Comparison of ENCODE assay signal across 16 mouse cellular contexts in the genomic region with DNA sequence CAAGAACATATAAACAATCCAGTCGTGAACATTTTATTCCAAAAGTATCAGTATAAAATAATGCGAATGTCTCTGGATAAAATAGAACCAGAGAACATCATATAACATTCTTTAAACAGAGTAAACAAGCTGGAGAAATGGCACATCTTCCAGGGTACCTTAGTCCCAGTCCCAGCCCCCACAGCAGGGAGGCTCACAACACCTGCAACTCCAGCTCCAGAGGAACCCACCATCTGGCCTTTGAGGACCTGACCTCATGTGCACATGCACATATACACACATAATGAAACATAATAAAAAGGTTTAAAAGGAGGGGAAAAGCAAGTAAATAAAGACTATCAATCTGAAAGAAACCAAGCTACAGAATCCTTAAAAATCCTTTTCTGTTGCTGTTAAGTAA.
"Had no signal": no experiment of that assay in that cellular context is flagged by ENCODE, and none has a peak within 500 bp of the region (broad histone marks: within the 10 kb centered on the region; RNA-seq: fewer than 3 reads in every experiment).

No protein-coding gene starts in this region.

- H3K9me3 ChIP-seq: limb, embryonic 12.5 days; liver, embryonic 15.5 days; midbrain, embryonic 10.5 days; midbrain, embryonic 15.5 days; neural tube, embryonic 13.5 days had no signal

- ATAC-seq: intestine, postnatal 0 days; lung, postnatal 0 days; midbrain, embryonic 15.5 days had no signal

- H3K27ac ChIP-seq: kidney, postnatal 0 days; limb, embryonic 12.5 days; liver, embryonic 15.5 days; midbrain, embryonic 10.5 days; midbrain, embryonic 15.5 days; neural tube, embryonic 13.5 days had no signal

- H3K4me3 ChIP-seq: limb, embryonic 12.5 days; liver, embryonic 15.5 days; midbrain, embryonic 15.5 days; neural tube, embryonic 13.5 days had no signal

- H3K9ac ChIP-seq: limb, embryonic 12.5 days; liver, embryonic 15.5 days; midbrain, embryonic 15.5 days; neural tube, embryonic 13.5 days had no signal

- H3K36me3 ChIP-seq: limb, embryonic 12.5 days; liver, embryonic 15.5 days; midbrain, embryonic 15.5 days; neural tube, embryonic 13.5 days had no signal

- H3K4me2 ChIP-seq: limb, embryonic 12.5 days; liver, embryonic 15.5 days; midbrain, embryonic 15.5 days; neural tube, embryonic 13.5 days had no signal

- DNase-seq: kidney, adult 8-10 months; kidney, postnatal 36 days; layer of hippocampus, adult 9-11 months; layer of hippocampus, postnatal 36 days; lung, adult 2 months; lung, postnatal 4 days; retina, postnatal 1 day; right cerebral cortex, postnatal 14 days had no signal

- H3K27me3 ChIP-seq: limb, embryonic 12.5 days; liver, embryonic 15.5 days; midbrain, embryonic 15.5 days; neural tube, embryonic 13.5 days had no signal
